Mouse (Mus musculus) midbrain, embryonic 15.5 days (tissue): ENCODE data around the gene Agbl4. TPM values are rescaled to one million over a fixed set of nuclear protein-coding genes. Genes with fewer than 3 reads are reported as not detected.

Experiments used
- ATAC-seq: fragments of 200-750 bp; cut with Nextera tagmentation; replicated peaks from 2 replicates; pipeline ENCODE4 v1.8.0; 2017; ENCODE audit warnings: moderate TSS enrichment
- H3K27ac ChIP-seq: fragments of 300-500 bp; sonication (generic); 2 replicates; pipeline ENCODE4 v1.5.1; 2015; ENCODE audit warnings: mild to moderate bottlenecking, inconsistent platforms
- H3K27me3 ChIP-seq: fragments of 300-500 bp; sonication (generic); replicated peaks from 2 replicates; pipeline ENCODE4 v1.6.1; 2015; ENCODE audit warnings: inconsistent platforms
- H3K36me3 ChIP-seq: fragments of 300-500 bp; sonication (generic); replicated peaks from 2 replicates; pipeline ENCODE4 v1.6.1; 2015; ENCODE audit warnings: inconsistent platforms
- H3K4me1 ChIP-seq: fragments of 300-500 bp; sonication (generic); 2 replicates; pipeline ENCODE4 v1.6.1; 2015; ENCODE audit warnings: inconsistent platforms
- H3K4me2 ChIP-seq: fragments of 300-500 bp; sonication (generic); 2 replicates; pipeline ENCODE4 v1.6.1; 2015; ENCODE audit warnings: inconsistent platforms, mild to moderate bottlenecking, moderate library complexity
- H3K4me3 ChIP-seq: fragments of 300-500 bp; sonication (generic); 2 replicates; pipeline ENCODE4 v1.5.1; 2015; ENCODE audit warnings: mild to moderate bottlenecking, inconsistent platforms
- H3K9ac ChIP-seq: fragments of 300-500 bp; sonication (generic); 2 replicates; pipeline ENCODE4 v1.6.1; 2015; ENCODE audit warnings: mild to moderate bottlenecking, inconsistent platforms
- H3K9me3 ChIP-seq: fragments of 300-500 bp; sonication (generic); 2 replicates; pipeline ENCODE4 v1.6.1; 2016; ENCODE audit warnings: inconsistent platforms
- WGBS: fragments of 180-500 bp; shearing (Covaris S2); methylation state at CpG from one replicate; pipeline ENCODE4 v1.1.7; 2015; ENCODE audit warnings: mixed read lengths; 5-methylcytosine and 5-hydroxymethylcytosine counted together
- polyA plus RNA-seq: library from polyadenylated mRNA; unstranded; fragments of >200 nt; fragmentation: Nextera tagmentation; extraction: Ambion mirVana; gene quantifications from 2 replicates; pipeline ENCODE4 v1.2.1, GENCODE M21; 2015

Gene Agbl4
- polyA plus RNA-seq, 1 experiment from 2014 or later: 2.7 TPM

DNA sequence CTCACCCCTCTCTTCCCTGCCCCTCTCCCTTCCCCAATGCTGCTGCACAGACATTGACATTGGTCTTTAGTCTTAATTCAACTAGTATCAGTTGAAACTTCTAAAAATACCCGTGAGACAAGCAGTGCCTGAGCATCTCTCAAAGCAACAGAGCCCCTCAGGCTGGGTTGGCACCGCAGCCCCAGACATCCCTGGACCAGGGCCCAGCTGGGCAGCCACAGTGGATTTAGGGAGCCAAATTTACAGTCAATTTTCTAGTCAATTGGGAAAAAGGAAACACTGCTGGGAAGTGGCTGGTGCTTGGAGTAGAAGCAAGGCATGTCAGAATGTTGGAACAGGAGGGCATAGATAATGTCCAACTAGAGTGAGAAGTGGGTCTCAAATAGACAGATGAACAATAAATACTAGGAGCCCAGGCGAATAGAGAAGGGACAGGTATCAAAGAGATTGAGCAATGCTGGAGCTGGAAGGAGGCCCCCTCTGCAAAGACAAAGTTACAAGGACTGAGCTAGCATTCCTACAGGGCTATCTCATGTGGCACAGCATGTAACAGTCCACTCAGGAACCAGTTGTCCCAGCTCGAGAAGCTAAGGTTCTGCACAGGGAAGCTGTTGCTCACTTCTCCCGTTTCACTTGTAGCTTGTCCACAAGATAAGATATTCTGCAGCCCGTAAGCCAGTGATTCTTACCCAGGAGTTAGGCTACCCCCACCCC is 1247.8 kb downstream of the Agbl4 start:
- H3K27ac ChIP-seq: no peak overlapping the region
- no peaks in the 10 kb centered on the region for H3K27me3 ChIP-seq
- H3K4me2 ChIP-seq: no peak overlapping the region
- no peaks in the 10 kb centered on the region for H3K9me3 ChIP-seq
- peaks cover 8% of the 10 kb centered on the region; the same call in 1 of the 2 replicates for H3K4me1 ChIP-seq
- WGBS: 73% methylated on average over 6 of the region's 6 CpGs
- ATAC-seq: peak; percentile 78
- no peak overlapping the region for H3K9ac ChIP-seq
- no peaks in the 10 kb centered on the region for H3K36me3 ChIP-seq
- no peak overlapping the region for H3K4me3 ChIP-seq

DNA sequence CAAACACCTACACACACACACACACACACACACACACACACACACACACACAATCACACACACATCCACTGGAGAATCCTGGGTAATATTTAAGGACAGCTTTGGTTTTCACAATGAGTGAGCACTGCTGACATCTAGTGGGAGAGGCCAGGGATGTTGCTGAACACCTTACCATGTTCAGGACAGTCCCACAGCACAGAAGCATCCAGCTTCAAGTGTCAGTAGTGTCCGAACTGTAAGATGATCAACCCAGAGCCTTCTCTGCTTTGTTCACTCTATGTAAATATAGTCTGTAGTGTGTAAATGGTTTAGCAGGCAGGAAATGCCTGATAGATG is 1248.3 kb downstream of the Agbl4 start:
- Histone ChIP-seq H3K27me3 (no peaks in the 10 kb centered on the region), H3K4me3 (no peak overlapping the region), H3K4me2 (no peak overlapping the region), H3K27ac (no peak overlapping the region), H3K9me3 (no peaks in the 10 kb centered on the region), H3K4me1 (peaks cover 8% of the 10 kb centered on the region; the same call in 1 of the 2 replicates), H3K36me3 (no peaks in the 10 kb centered on the region), H3K9ac (no peak overlapping the region)
- WGBS: 78% methylated on average over 1 of the region's 1 CpGs
- peak; percentile 89 for ATAC-seq

DNA sequence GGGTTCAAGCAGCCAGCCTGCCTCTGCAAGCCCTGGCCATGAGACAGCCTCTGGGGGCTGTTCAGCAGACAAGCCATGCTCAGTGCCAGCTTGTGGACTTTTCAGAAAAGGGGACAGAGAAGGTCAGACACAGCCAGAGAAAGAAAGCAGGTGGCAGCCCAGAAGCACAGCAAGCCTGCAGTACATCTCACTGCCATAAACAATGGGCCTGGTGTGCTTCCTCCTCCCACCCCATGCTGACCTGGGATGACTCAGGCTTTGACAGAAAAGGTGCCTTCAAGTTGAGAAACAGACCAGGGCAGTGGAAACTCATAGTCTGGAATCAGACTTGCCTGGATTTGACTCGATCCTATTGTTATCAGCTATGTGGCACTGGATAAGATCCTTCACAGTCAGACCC is 1256.0 kb downstream of the Agbl4 start:
- WGBS: 74% methylated on average over 1 of the region's 1 CpGs
- Histone ChIP-seq H3K27me3 (no peaks in the 10 kb centered on the region), H3K36me3 (no peaks in the 10 kb centered on the region), H3K9me3 (no peaks in the 10 kb centered on the region), H3K4me3 (no peak overlapping the region), H3K9ac (no peak overlapping the region), H3K4me2 (no peak overlapping the region), H3K4me1 (peaks cover 4% of the 10 kb centered on the region; the same call in 1 of the 2 replicates), H3K27ac (no peak overlapping the region)
- no peak for ATAC-seq

DNA sequence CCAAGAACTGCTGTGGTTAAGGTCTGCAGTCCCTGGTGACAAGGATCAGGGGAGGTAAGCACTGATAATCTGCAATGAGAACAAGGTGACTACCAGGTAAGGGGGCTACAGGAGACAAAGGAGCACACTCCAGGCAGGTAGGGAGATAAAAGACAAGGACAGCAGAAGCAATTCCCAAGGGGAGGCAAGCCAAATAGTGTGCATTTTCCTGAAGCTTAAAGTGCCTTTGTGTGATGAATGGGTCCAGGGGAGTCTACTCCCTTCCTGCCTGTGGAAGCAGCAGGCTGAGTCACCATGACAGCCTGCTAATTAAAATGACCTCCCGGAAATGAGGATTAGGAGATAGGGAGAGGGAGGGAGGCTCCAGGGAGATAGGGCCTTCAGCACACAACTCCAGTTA is 1266.3 kb downstream of the Agbl4 start:
- Histone ChIP-seq H3K27ac (peak overlapping the region; percentile 28; the same call in 1 of the 2 replicates), H3K9me3 (no peaks in the 10 kb centered on the region), H3K27me3 (no peaks in the 10 kb centered on the region), H3K4me1 (peaks cover 12% of the 10 kb centered on the region), H3K36me3 (no peaks in the 10 kb centered on the region), H3K9ac (no peak overlapping the region), H3K4me2 (no peak overlapping the region), H3K4me3 (no peak overlapping the region)
- WGBS: 0% methylated on average over 1 of the region's 1 CpGs
- peak; percentile 81 for ATAC-seq

DNA sequence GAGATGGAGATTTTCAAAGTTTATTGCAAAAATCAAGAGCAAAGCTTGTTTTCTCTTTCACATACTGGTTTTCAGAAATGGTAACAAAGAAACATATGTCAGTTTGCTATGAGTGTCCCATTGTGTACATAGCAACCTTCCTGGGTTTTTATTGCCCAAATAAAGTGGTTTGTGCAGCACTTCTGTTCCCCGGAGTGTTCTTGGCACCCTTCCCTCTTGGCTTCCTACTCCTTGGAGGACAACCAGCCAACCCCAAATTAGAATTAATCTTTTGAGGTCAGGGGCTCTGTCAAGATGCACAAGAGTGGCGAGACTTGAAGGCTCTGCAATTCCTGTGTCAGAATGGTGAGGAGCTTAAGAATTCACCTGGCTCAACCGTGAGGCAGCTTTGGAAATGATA is 1266.7 kb downstream of the Agbl4 start:
- peak; percentile 45; the same call in 1 of the 2 replicates for ATAC-seq
- no peaks in the 10 kb centered on the region for H3K9me3 ChIP-seq
- H3K4me2 ChIP-seq: no peak overlapping the region
- peaks cover 12% of the 10 kb centered on the region for H3K4me1 ChIP-seq
- no peak overlapping the region for H3K9ac ChIP-seq
- 43% methylated on average over 3 of the region's 3 CpGs for WGBS
- no peak overlapping the region for H3K4me3 ChIP-seq
- H3K27me3 ChIP-seq: no peaks in the 10 kb centered on the region
- no peak overlapping the region for H3K27ac ChIP-seq
- H3K36me3 ChIP-seq: no peaks in the 10 kb centered on the region

DNA sequence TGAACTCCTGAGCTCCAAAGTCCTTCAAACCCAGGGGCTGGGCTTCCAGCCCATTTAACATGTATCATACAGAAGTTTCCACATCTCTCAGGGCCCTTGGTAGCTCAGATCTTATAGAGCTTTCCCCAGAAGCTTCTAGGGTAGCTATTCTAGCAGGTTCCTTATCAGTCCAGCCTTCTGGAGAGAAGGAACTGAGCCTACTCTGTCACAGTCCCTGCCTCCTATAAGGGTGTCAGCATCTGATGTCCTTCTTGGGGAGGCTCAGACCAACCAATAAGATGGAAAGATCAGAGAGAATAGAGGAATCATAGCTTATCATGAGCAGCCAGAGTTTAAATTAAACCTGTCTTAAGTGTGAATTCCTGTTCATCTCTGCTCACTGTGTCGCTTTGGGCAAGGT is 1269.3 kb downstream of the Agbl4 start:
- ATAC-seq: no peak
- Histone ChIP-seq H3K4me3 (no peak overlapping the region), H3K27me3 (no peaks in the 10 kb centered on the region), H3K4me1 (peaks cover 30% of the 10 kb centered on the region), H3K9me3 (no peaks in the 10 kb centered on the region), H3K9ac (no peak overlapping the region), H3K27ac (no peak overlapping the region), H3K36me3 (no peaks in the 10 kb centered on the region), H3K4me2 (no peak overlapping the region)
- WGBS: 69% methylated on average over 1 of the region's 1 CpGs

DNA sequence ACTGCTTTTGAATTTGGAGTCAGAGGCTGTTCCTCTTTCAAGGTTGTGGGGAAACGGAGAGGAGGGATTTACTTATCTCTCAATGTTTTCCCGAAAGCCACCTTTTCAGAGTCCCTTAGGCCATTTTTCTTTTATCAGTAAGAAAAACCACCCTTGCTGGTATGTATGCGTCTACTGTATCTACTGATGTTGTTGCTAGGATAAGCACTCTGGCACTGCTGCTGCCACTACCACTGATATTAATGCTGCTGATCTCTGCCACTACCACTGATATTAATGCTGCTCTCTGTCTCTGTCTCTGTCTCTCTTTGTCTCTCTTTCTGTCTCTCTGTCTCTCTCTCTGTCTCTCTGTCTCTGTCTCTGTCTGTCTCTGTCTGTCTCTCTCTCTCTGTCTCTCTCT is 1271.9 kb downstream of the Agbl4 start:
- H3K9ac ChIP-seq: no peak overlapping the region

DNA sequence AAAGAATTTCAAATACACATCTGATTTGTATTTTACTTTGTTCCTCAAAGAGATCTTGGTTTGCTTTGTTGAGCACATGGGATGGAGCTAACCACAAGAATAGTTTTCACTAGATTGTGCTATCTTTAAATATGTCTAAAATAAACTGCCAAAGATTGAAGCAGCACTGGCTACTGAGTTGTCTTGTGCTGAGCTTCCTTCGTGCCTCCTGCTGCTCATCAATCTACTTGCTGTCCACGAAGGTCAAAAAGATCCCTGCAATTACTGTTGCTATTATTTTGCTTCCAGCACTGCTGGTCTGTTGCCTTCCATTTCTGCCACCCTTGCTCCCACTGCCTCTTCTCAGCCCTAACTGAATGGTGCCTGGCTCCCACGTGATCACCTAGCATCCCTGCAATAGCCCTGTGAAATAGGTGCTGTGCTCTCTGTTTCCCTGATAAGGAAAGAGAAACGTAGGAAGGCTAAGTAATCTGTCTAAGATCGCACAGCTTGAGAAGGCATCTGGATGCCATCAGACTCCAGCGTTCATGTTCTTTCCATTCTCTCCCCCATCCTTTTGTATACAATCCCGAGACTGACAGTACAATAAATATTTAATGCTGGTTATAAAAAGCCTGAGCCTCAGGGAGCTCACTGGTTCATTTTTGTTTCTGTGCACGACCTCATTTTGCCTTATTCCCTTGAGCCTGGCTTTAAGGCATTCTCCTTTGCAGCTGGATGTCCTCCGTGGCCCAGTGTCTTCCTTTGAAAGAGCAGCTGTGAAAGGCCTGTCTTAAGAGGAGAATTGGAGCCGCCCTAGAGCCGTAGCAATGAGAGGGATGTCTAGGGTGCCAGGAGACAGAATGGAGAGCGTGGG is 1273.3 kb downstream of the Agbl4 start:
- WGBS: 20% methylated on average over 12 of the region's 12 CpGs
- Histone ChIP-seq H3K9me3 (no peaks in the 10 kb centered on the region), H3K4me1 (peaks cover 20% of the 10 kb centered on the region), H3K36me3 (no peaks in the 10 kb centered on the region), H3K4me2 (peak overlapping the region; percentile 8; the same call in 1 of the 2 replicates), H3K4me3 (no peak overlapping the region), H3K27me3 (no peaks in the 10 kb centered on the region), H3K9ac (0 out of 2 replicates have a peak overlapping the region, but pooled peaks have one; percentile 0), H3K27ac (peak overlapping the region; percentile 62)
- peak; percentile 87 for ATAC-seq

More for the DNA sequence above, 1271.9 kb downstream of the Agbl4 start:
- peaks cover 22% of the 10 kb centered on the region for H3K4me1 ChIP-seq
- ATAC-seq: no peak
- no peak overlapping the region for H3K4me3 ChIP-seq
- no peak overlapping the region for H3K27ac ChIP-seq
- H3K9me3 ChIP-seq: no peaks in the 10 kb centered on the region
- H3K4me2 ChIP-seq: no peak overlapping the region
- 75% methylated on average over 3 of the region's 3 CpGs for WGBS
- H3K27me3 ChIP-seq: no peaks in the 10 kb centered on the region
- H3K36me3 ChIP-seq: no peaks in the 10 kb centered on the region

DNA sequence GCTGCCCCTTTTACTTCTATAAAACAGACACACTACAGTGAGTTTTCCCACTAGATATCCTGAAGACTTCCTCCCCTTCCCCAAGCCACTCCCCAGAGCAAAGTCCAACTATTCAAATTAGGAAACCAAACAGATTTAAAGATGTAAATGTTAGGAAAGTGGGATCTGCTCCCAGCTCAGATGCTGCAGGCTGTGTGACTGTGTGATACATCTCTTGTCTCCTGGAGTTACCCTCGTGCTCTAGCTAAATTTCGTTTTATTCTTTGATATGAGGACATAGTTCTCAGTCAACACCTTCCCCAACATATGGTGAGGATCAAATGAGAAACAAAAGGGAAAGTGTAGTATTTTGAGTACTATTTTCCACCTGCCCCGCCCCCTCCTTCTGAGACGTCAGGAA is 1274.0 kb downstream of the Agbl4 start:
- Histone ChIP-seq H3K9me3 (no peaks in the 10 kb centered on the region), H3K9ac (no peak overlapping the region), H3K36me3 (no peaks in the 10 kb centered on the region), H3K4me1 (peaks cover 20% of the 10 kb centered on the region), H3K27ac (peak overlapping the region; percentile 62), H3K27me3 (no peaks in the 10 kb centered on the region), H3K4me2 (peak overlapping the region; percentile 8; the same call in 1 of the 2 replicates), H3K4me3 (no peak overlapping the region)
- 69% methylated on average over 4 of the region's 4 CpGs for WGBS
- ATAC-seq: no peak

DNA sequence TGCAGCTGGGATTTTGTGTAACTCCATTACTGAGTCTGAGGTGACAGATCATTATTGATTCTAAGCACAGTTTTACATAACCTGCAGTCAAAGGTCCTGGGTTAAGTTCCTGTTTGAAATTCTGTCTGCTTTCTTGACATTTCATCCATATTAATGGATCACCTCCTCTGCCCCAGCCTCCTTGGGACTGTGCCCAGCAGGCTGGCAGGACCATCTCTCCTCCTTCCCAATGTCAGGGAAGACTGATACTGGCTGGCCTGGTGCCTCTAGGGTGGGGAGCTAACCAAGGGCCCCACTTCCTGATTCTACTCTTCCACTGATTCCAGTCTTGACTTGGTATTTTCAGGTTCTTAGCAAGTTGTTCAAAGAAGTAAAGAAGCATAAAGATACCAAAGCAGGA is 1276.4 kb downstream of the Agbl4 start:
- Histone ChIP-seq H3K4me2 (no peak overlapping the region), H3K9ac (no peak overlapping the region), H3K9me3 (no peaks in the 10 kb centered on the region), H3K4me3 (no peak overlapping the region), H3K27ac (no peak overlapping the region), H3K4me1 (peaks cover 20% of the 10 kb centered on the region), H3K27me3 (no peaks in the 10 kb centered on the region), H3K36me3 (no peaks in the 10 kb centered on the region)
- no peak for ATAC-seq

DNA sequence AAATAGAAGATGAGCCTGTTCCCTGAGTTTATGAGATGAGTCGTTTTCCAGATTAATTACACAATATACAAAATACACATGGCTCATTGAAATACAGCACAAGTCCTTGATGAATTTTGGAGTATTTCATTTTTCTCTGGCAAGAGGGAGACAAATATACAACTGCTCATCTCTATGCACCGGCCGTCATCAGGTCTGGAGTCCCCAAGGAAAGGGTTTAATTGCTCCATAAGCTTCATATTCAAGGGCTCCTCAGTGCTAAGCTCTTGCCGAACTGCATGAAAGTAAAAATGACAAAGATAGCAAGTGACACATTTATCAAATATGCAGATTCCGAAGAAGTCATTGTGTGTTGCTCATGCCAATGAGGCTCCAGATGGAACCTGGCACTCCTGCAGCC is 1284.5 kb downstream of the Agbl4 start:
- H3K9me3 ChIP-seq: no peaks in the 10 kb centered on the region
- H3K4me2 ChIP-seq: no peak overlapping the region
- H3K9ac ChIP-seq: no peak overlapping the region
- H3K27me3 ChIP-seq: no peaks in the 10 kb centered on the region
- WGBS: 64% methylated on average over 5 of the region's 5 CpGs
- H3K27ac ChIP-seq: no peak overlapping the region
- no peak for ATAC-seq
- H3K4me1 ChIP-seq: no peaks in the 10 kb centered on the region
- no peaks in the 10 kb centered on the region for H3K36me3 ChIP-seq
- H3K4me3 ChIP-seq: no peak overlapping the region

DNA sequence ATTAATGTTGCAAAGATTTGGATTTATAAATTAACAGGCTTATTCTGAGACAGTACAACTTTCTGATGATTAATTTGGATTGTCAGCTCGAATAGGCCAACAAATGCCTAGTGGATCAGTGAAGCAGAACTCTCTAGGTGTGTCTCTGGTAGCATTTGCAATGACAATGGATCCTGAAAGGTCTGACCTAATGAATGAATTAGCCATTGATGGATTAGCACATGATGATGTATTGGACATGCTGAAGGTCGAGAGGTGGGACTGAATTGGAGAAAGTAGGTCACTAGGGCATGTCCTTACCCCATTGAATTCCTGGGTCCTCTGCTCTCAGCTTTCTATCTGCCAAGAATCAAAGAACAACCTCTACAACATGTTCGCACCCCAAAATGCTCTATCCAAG is 1285.3 kb downstream of the Agbl4 start:
- 81% methylated on average over 3 of the region's 3 CpGs for WGBS
- no peak overlapping the region for H3K9ac ChIP-seq
- ATAC-seq: no peak
- H3K4me2 ChIP-seq: no peak overlapping the region
- H3K36me3 ChIP-seq: no peaks in the 10 kb centered on the region
- H3K4me3 ChIP-seq: no peak overlapping the region
- no peak overlapping the region for H3K27ac ChIP-seq
- H3K4me1 ChIP-seq: peaks cover 4% of the 10 kb centered on the region
- H3K27me3 ChIP-seq: no peaks in the 10 kb centered on the region
- no peaks in the 10 kb centered on the region for H3K9me3 ChIP-seq
